Mouse (Mus musculus) hindbrain, embryonic 16.5 days (tissue): ENCODE results near the gene Zfp710. TPM values are rescaled to one million over a fixed set of nuclear protein-coding genes. Genes with fewer than 3 reads are reported as not detected.
A peak's percentile ranks its signal among the peaks of the same experiment; 100 is the strongest.

Source experiments
- ATAC-seq: fragments of 200-750 bp; cut with Nextera tagmentation; 2 replicates; pipeline ENCODE4 v1.8.0; 2017; ENCODE audit warnings: moderate TSS enrichment, moderate library complexity
- H3K27ac ChIP-seq: fragments of 300-500 bp; sonication (generic); 2 replicates; pipeline ENCODE4 v1.5.1; 2014; ENCODE audit warnings: low read depth, mild to moderate bottlenecking, control low read depth, low read length, moderate library complexity
- H3K27me3 ChIP-seq: fragments of 300-500 bp; sonication (generic); replicated peaks from 2 replicates; pipeline ENCODE4 v1.6.1; 2014; ENCODE audit warnings: low read length; ENCODE audit not compliant: control insufficient read depth, insufficient read depth
- H3K36me3 ChIP-seq: fragments of 300-500 bp; sonication (generic); 2 replicates; pipeline ENCODE4 v1.6.1; 2014; ENCODE audit warnings: mild to moderate bottlenecking, low read length, moderate library complexity, mixed read lengths; ENCODE audit not compliant: control insufficient read depth, insufficient read depth
- H3K4me1 ChIP-seq: fragments of 300-500 bp; sonication (generic); 2 replicates; pipeline ENCODE4 v1.6.1; 2014; ENCODE audit warnings: low read depth, low read length; ENCODE audit not compliant: control insufficient read depth, insufficient read depth
- H3K4me2 ChIP-seq: fragments of 300-500 bp; sonication (generic); 2 replicates; pipeline ENCODE4 v1.6.1; 2014; ENCODE audit warnings: mild to moderate bottlenecking, low read length, control low read depth, moderate library complexity
- H3K4me3 ChIP-seq: fragments of 300-500 bp; sonication (generic); 2 replicates; pipeline ENCODE4 v1.5.1; 2014; ENCODE audit warnings: mild to moderate bottlenecking, low read length, control low read depth, moderate library complexity
- H3K9ac ChIP-seq: fragments of 300-500 bp; sonication (generic); 2 replicates; pipeline ENCODE4 v1.6.1; 2014; ENCODE audit warnings: low read depth, mild to moderate bottlenecking, control low read depth, low read length, moderate library complexity
- H3K9me3 ChIP-seq: fragments of 300-500 bp; sonication (generic); 2 replicates; pipeline ENCODE4 v1.6.1; 2014; ENCODE audit warnings: mild to moderate bottlenecking, low read length, moderate library complexity; ENCODE audit not compliant: control insufficient read depth
- WGBS: fragments of 180-500 bp; shearing (Covaris S2); extraction: QIAGEN DNeasy Blood & Tissue Kit; methylation state at CpG from one replicate; pipeline ENCODE4 v1.1.7; 2014; 5-methylcytosine and 5-hydroxymethylcytosine counted together
- polyA plus RNA-seq: library from polyadenylated mRNA; unstranded; fragments of >200 nt; fragmentation: Nextera tagmentation; extraction: Ambion mirVana; gene quantifications from 2 replicates; pipeline ENCODE4 v1.2.1, GENCODE M21; 2015

The Zfp710 gene
- polyA plus RNA-seq, 1 experiment from 2014 or later, result 13.6 TPM

DNA sequence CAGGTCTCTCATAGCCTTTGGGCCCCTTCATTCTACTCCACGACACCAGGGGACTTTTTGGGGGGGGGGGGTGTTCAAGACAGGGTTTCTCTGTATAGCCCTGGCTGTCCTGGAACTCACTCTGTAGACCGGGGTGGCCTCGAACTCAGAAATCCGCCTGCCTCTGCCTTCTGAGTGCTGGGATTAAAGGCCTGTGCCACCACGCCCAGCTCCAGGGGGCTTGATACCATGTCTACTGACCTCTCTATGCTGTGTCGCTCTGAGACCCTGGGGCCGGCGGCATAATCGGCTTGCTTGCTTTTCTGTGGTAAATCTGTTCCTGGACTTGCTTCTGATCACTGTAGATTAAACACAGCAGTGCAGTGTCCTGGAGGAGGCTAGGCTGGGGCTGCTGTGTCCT lies 46.6 kb downstream of the Zfp710 start:
- H3K4me3 ChIP-seq, result no peak overlapping the region
- WGBS, result 87% methylated on average over 9 of the region's 9 CpGs
- no peak overlapping the region for H3K9ac ChIP-seq
- no peaks in the 10 kb centered on the region for H3K36me3 ChIP-seq
- H3K4me1 ChIP-seq, result peaks cover 43% of the 10 kb centered on the region
- H3K4me2 ChIP-seq, result no peak overlapping the region
- no peaks in the 10 kb centered on the region for H3K9me3 ChIP-seq
- no peak overlapping the region for H3K27ac ChIP-seq
- no peak for ATAC-seq
- H3K27me3 ChIP-seq, result no peaks in the 10 kb centered on the region

DNA sequence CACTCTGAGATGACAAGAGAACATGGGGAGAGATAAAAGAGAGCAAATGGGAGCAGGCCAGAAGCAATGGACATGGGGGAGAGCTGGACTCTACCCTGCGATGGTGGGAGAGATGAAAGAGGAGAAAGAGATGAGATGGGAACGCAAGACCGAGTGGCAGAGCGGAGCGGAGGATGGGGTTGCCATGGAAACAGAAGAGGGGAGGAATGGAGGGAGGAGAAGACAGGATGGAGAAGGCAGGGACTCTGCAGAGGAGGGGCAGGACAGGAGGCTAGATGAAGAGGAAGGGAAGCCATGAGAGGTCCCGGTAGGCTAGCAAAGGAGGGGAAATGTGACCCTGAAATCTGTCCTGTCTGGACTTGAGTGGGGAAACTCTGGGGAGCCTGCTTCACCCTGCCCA lies 47.7 kb downstream of the Zfp710 start:
- H3K9ac ChIP-seq, result no peak overlapping the region
- no peaks in the 10 kb centered on the region for H3K9me3 ChIP-seq
- H3K4me1 ChIP-seq, result peaks cover 43% of the 10 kb centered on the region
- no peaks in the 10 kb centered on the region for H3K27me3 ChIP-seq
- H3K4me3 ChIP-seq, result no peak overlapping the region
- ATAC-seq, result peak; percentile 40; the same call in 1 of the 2 replicates
- no peaks in the 10 kb centered on the region for H3K36me3 ChIP-seq
- H3K4me2 ChIP-seq, result peak overlapping the region; percentile 20
- peak overlapping the region; percentile 24; the same call in 1 of the 2 replicates for H3K27ac ChIP-seq
- whole genome bisulfite sequencing, result 27% methylated on average over 6 of the region's 6 CpGs

DNA sequence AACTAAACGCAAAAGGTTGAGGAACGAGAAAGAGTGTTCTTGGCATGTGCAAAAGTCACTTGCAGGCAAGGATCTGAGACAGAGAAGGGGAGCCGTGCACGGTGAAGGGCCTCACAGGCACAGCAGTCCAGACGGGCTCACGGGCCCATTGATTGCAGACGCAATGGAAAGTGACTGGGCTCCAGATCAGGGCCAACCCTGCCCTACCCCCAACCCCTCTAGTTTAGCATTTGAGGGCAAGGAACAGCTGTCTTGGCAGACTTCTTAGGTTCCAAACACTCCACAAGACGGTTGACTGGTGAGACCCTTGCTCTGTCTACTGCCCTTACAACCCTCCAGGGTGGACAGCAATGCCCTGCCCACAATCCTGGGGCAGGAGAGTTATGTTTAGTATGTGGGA lies 48.9 kb downstream of the Zfp710 start:
- no peak overlapping the region for H3K27ac ChIP-seq
- H3K9me3 ChIP-seq, result no peaks in the 10 kb centered on the region
- H3K27me3 ChIP-seq, result no peaks in the 10 kb centered on the region
- H3K9ac ChIP-seq, result no peak overlapping the region
- H3K4me2 ChIP-seq, result no peak overlapping the region
- H3K36me3 ChIP-seq, result no peaks in the 10 kb centered on the region
- ATAC-seq, result no peak
- H3K4me1 ChIP-seq, result peaks cover 43% of the 10 kb centered on the region
- H3K4me3 ChIP-seq, result no peak overlapping the region
- WGBS, result 61% methylated on average over 8 of the region's 8 CpGs

DNA sequence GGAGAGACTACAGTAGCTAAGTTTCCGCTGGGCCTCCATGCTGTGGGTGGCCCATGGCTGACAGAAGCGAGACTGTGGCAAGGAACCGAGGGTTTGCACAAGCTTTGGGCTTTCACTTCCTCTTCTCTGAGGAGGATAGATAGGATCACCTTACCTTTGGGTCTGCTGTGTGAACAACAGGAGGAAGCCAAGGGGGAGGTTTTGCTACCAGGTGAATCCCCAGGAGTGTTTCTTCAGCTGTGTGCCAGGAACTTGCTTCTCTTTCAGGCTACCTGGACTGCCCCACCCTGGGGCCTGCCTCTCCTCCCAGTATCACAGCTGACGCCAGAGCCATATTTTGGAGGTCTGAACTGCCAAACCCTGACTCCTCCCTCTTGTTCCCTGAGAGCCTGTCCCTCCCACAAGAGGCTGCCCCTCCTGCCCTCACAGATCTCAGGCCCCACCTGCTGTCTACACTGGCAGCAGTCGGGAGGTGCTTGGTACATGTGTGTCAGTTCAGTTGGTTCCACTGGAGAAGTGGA lies 50.4 kb downstream of the Zfp710 start:
- no peak overlapping the region for H3K27ac ChIP-seq
- peaks cover 38% of the 10 kb centered on the region for H3K4me1 ChIP-seq
- ATAC-seq, result no peak

DNA sequence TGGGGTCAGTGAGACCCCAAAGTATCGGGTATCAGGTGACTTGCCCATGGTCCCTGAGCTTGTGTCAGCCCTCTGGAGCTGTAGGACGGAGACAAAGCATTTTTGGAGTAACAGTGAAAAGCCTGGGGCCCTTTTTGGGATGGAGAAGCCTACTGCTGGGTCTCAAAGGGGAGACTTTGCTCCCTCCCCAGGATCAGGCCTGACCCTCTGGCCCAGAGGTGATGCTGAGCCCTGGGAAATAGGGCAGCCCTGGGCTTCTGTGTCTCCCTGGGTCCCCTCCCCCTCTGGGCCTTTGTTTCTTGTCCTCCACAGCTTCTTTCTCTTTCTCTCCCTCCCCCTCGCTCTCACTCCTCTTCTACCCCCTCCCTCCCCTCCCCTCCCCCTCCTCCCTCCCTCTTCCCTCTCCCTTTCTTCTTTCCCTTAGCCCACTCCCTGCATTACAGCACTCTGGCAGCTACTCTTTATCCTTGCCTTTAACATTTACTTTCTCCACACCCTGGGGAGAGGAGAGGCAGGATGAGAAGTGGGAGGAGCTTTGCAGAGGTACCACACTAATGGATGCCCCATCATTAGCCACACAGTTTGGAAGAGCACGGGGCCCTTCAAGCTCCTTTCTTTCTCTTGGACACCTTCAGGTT lies 51.5 kb downstream of the Zfp710 start:
- ATAC-seq, result no peak
- Histone ChIP-seq H3K9me3 (no peaks in the 10 kb centered on the region), H3K4me1 (peaks cover 31% of the 10 kb centered on the region), H3K36me3 (no peaks in the 10 kb centered on the region), H3K9ac (no peak overlapping the region), H3K4me2 (no peak overlapping the region), H3K27ac (no peak overlapping the region), H3K4me3 (no peak overlapping the region), H3K27me3 (no peaks in the 10 kb centered on the region)
- 12% methylated on average over 4 of the region's 4 CpGs for WGBS

More for the DNA sequence above, 50.4 kb downstream of the Zfp710 start:
- Histone ChIP-seq H3K9ac (no peak overlapping the region), H3K27me3 (no peaks in the 10 kb centered on the region), H3K9me3 (no peaks in the 10 kb centered on the region), H3K36me3 (no peaks in the 10 kb centered on the region), H3K4me2 (no peak overlapping the region), H3K4me3 (no peak overlapping the region)
- WGBS, result 41% methylated on average over 5 of the region's 5 CpGs

DNA sequence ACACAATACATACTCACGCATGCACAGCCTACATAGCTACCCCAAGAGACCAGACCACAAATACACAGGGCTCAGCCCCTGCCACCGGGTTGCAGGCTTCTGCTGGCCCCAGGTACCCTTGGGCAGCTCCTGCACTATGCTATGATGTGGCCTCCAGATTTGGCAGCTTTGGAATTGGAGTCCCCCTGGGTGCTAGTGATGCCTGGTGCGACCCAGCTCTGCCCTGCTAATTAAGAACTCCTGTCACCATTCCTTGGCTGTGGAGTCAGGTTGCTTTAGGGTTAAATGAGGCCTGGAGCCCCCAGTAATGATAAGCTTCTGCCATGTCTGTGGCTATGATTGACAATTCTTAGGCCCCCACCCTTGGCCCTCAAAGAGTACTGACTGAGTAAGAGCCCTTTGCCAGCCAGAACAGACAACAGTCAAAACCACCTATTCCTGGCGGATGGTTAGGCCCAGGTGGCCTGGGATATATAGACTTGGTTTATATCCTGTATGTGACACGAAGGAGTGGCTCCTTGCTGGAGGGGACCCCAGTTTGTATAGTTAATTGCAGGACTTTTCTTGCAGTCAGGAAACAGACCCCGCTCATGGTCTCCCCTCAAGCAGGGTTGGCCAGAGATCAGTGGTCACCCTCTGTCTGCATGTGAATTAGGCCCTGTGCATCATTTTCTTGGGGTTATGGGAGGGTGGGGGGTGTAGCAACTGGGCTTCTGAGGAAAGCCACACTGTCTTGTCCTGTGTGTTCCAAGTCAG lies 52.5 kb downstream of the Zfp710 start:
- Histone ChIP-seq H3K4me3 (no peak overlapping the region), H3K27ac (no peak overlapping the region), H3K4me2 (no peak overlapping the region), H3K9ac (no peak overlapping the region), H3K27me3 (no peaks in the 10 kb centered on the region), H3K4me1 (peaks cover 23% of the 10 kb centered on the region), H3K36me3 (peaks cover 8% of the 10 kb centered on the region; the same call in 1 of the 2 replicates), H3K9me3 (no peaks in the 10 kb centered on the region)
- no peak for ATAC-seq
- 62% methylated on average over 6 of the region's 6 CpGs for WGBS

DNA sequence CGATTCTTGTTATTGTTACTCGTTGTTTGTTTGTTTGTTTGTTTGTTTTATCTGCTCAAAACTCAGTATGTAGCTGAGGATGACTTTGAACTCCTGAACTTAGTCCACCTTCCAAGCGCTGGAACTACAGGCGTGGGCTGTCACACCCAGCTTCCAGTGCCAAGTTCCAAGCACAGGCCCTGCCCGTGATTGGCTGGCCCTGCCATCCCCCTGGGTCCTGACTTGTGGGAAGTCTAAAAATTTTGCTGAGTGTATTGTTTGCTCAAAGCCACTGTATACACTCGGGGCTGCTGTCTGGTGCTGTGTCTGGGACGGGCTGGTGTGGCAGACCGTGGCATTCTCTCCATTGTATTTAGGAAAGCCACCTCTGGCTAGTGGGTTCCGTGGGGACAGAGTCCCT lies 53.2 kb downstream of the Zfp710 start:
- no peak; the same call in 1 of the 2 replicates for ATAC-seq
- H3K27ac ChIP-seq, result no peak overlapping the region
- H3K4me1 ChIP-seq, result peaks cover 17% of the 10 kb centered on the region
- WGBS, result 58% methylated on average over 9 of the region's 9 CpGs
- no peaks in the 10 kb centered on the region for H3K27me3 ChIP-seq
- no peak overlapping the region for H3K9ac ChIP-seq
- H3K4me2 ChIP-seq, result no peak overlapping the region
- H3K36me3 ChIP-seq, result peaks cover 9% of the 10 kb centered on the region; the same call in 1 of the 2 replicates
- no peak overlapping the region for H3K4me3 ChIP-seq
- H3K9me3 ChIP-seq, result no peaks in the 10 kb centered on the region

DNA sequence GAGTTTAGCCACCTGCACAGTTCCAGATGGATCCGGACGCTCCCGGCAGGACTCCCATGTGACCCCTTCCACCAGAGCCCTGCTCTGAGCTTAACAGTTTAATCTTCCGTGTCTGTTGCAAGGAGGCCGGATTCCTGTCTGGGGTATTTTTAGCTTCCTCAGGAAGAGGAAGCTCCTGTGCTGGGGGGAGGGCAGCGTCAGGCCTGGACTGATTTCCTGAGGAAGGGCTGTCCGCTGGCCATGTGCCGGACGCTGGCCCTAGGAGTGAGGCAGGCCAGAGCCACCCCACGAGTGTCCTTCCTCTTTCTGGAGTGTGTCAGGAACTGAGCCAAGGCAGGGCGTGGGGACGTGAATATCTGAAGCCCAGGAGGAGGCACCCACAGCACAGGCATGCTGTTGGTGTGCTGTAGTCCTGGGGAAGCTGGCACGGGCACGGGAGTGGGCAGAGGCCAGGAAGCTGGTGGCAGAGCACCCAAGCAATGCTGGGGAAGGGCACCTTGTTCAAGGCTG lies 54.2 kb downstream of the Zfp710 start:
- 0 out of 2 replicates have a peak, but pooled peaks have one; percentile 13 for ATAC-seq
- Histone ChIP-seq H3K36me3 (peaks cover 9% of the 10 kb centered on the region; the same call in 1 of the 2 replicates), H3K27me3 (no peaks in the 10 kb centered on the region)

More for the DNA sequence above, 54.2 kb downstream of the Zfp710 start:
- Histone ChIP-seq H3K4me2 (no peak overlapping the region), H3K27ac (peak overlapping the region; percentile 46), H3K4me3 (no peak overlapping the region), H3K9me3 (no peaks in the 10 kb centered on the region), H3K9ac (0 out of 2 replicates have a peak overlapping the region, but pooled peaks have one; percentile 16), H3K4me1 (peaks cover 16% of the 10 kb centered on the region)
- 44% methylated on average over 14 of the region's 14 CpGs for WGBS
